Mouse (Mus musculus): ENCODE data around the gene Cox7b. TPM values are rescaled to one million over a fixed set of nuclear protein-coding genes. Genes with fewer than 3 reads are reported as not detected.

Gene Cox7b
- polyA plus RNA-seq, 1 experiment from 2014 or later: 285 TPM

DNA sequence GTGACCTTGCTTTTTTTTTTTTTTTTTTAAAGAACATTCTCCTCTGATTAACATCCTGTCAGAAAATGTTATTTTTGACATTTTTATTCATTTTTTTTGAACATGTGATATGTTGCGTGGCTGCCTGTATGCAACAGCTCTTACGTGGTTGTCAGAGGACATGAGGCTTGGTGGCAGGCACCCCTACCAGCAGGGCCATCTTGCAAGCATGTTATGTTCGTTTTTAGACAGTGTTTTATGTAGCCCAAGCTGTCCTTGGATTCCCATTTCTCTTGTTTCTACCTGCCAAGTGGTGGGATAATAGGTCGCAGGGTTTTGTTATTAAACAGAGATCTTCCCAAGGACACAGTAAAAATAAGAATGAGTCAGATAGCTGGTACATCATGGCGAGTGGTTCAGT, 14.7 kb downstream of the Cox7b start:
- WGBS: 90% methylated on average over 5 of the region's 5 CpGs

DNA sequence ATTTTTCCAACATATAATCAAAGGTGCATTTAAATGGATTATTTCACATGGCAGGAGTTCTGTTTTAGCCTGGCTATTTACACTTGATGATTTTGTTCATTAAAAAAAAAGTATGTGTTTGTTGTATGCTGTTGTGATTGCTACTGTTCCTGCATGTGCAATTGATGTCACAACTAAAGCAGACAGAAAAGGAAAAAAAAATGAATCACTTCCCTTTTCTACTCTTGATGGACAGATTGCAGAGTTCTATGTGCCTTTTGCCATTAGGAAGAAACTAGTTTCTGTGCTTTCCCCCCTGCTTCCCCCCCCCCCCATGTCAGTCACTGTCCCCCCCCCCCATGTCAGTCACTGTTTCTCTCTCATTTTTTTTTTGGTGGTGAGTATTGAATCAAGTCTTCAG, 15.6 kb downstream of the Cox7b start:
- DNase-seq (ENCODE audit: extremely low spot score, low spot score): no peak
- no peak overlapping the region for H3K4me3 ChIP-seq
- peaks cover 22% of the 10 kb centered on the region for H3K27me3 ChIP-seq (ENCODE audit: poor library complexity, severe bottlenecking)
- no peaks in the 10 kb centered on the region for H3K36me3 ChIP-seq (replicated peaks)
- peaks cover 4% of the 10 kb centered on the region; the same call in 1 of the 2 replicates for H3K4me1 ChIP-seq
- no peaks in the 10 kb centered on the region for H3K9me3 ChIP-seq
- H3K27ac ChIP-seq: no peak overlapping the region

More for the DNA sequence above, 14.7 kb downstream of the Cox7b start:
- Histone ChIP-seq H3K9me3 (no peaks in the 10 kb centered on the region), H3K27ac (no peak overlapping the region), H3K36me3 (replicated peaks) (no peaks in the 10 kb centered on the region), H3K4me3 (no peak overlapping the region), H3K4me1 (peaks cover 4% of the 10 kb centered on the region; the same call in 1 of the 2 replicates), H3K27me3 (ENCODE audit: poor library complexity, severe bottlenecking) (peaks cover 21% of the 10 kb centered on the region)
- no peak for DNase-seq (ENCODE audit: extremely low spot score, low spot score)

DNA sequence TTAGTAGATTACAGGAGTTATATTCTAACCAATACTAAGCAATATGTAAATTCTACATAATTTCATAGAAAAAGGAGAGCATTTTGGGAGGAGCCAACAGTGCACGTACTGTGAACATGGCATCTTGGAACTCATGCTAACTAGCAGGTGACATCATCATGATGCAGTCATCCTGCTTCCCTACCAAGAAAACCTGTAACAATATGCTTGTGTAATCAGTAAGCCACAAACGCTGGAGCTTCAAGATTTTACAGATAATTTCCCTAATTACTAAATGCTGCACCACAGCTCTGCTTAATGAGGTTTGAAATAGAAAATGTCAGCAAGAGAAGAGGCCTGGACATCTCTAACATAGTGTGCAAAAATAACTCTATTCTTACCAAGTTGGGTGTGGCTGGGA, 20.2 kb downstream of the Cox7b start:
- Histone ChIP-seq H3K27ac (no peak overlapping the region), H3K4me1 (no peaks in the 10 kb centered on the region; the same call in 1 of the 2 replicates), H3K36me3 (replicated peaks) (no peaks in the 10 kb centered on the region), H3K9me3 (no peaks in the 10 kb centered on the region), H3K27me3 (ENCODE audit: poor library complexity, severe bottlenecking) (peaks cover 51% of the 10 kb centered on the region), H3K4me3 (no peak overlapping the region)
- WGBS: 85% methylated on average over 2 of the region's 2 CpGs
- DNase-seq (ENCODE audit: extremely low spot score, low spot score): no peak

DNA sequence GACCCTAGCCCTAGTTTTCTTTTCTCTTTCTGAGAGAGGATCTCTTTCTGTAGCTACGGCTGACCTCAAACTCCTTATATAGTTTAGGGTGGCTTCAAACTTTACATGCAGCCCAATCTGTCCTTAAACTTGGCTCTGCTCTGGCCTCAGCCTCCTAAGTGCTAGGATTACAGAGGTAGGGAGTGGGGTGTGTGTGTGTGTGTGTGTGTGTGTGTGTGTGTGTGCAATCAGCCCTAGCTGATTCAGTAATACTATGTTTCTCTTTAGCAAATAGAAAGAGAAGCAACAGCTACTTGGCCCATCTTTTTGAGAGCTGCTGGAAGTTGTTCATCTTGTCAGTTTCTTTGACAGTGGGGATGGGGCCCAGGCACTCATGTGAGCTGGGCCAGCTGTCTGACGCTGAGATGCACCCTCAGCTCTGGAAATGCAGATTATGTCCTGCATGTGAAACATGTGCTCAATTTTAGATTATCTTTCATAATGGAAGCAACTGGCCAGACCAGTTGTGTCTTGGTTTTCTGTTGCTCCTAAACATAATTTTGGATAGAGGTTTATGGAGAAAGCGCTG, 21.8 kb downstream of the Cox7b start:
- H3K4me3 ChIP-seq: no peak overlapping the region
- no peaks in the 10 kb centered on the region for H3K36me3 ChIP-seq (replicated peaks)
- H3K27ac ChIP-seq: no peak overlapping the region
- peaks cover 61% of the 10 kb centered on the region for H3K27me3 ChIP-seq (ENCODE audit: poor library complexity, severe bottlenecking)
- H3K4me1 ChIP-seq: no peaks in the 10 kb centered on the region
- no peak for DNase-seq (ENCODE audit: extremely low spot score, low spot score)
- no peaks in the 10 kb centered on the region for H3K9me3 ChIP-seq
- WGBS: 94% methylated on average over 3 of the region's 3 CpGs

DNA sequence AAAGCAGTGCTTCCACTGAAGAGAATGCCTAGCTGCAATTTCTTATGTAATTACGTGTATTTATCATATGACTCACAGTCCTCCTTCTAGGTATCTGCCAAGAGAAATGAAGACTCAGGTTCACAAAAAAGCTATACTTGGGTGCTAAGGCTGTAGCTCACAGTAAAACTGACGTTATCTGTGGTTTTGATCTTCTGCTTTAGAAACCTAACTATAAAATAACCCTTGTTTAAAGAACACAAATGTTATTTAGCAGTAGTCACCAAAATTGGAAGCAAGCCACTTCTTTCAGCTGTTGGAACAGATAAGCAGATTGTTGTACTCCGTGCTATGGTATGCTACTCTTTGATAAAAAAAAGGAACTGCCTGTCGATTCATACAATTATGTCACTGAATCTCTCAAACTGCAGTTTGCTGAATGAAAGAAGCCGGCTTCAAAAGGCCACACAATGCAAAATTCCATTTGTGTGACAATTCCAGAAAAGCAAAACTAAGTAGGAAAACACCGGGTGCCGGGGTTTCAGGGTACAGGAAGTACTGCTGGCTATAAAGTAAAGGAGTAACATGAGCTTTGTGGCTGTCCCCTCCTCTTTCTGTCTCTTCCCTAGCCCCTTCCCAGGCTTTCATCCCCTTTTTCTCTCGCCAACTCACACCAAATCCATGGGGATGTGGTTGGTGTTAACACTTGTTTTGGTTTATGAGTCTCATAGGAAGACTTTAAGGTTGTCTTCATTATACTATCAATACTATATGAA, 28.5 kb downstream of the Cox7b start:
- H3K27me3 ChIP-seq (ENCODE audit: poor library complexity, severe bottlenecking): peaks cover 68% of the 10 kb centered on the region

DNA sequence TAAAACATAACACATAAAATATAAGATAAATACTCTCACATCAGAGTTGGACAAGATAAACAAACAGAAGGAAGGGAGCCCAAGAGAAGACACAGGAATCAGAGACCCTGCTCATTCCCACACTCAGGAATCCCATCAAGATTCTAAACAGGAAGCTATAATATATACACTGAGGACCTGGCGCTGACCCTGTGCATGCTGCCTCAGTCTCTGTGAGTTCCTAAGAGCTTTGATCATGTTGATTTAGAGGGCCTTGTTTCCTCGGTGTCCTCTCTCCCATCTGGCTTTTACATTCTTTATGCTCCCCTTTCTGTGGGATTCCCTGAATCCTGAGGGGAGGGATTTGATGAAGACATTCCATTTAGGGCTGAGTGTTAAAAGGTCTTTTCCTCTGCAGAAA, 30.0 kb downstream of the Cox7b start:
- Histone ChIP-seq H3K4me3 (no peak overlapping the region), H3K27me3 (ENCODE audit: poor library complexity, severe bottlenecking) (peaks cover 63% of the 10 kb centered on the region), H3K9me3 (no peaks in the 10 kb centered on the region), H3K4me1 (peaks cover 18% of the 10 kb centered on the region; the same call in 1 of the 2 replicates), H3K36me3 (replicated peaks) (no peaks in the 10 kb centered on the region), H3K27ac (no peak overlapping the region)
- DNase-seq (ENCODE audit: extremely low spot score, low spot score): no peak
- 50% methylated on average over 2 of the region's 2 CpGs for WGBS

More for the DNA sequence above, 28.5 kb downstream of the Cox7b start:
- no peak for DNase-seq (ENCODE audit: extremely low spot score, low spot score)
- Histone ChIP-seq H3K36me3 (replicated peaks) (no peaks in the 10 kb centered on the region), H3K9me3 (no peaks in the 10 kb centered on the region), H3K27ac (no peak overlapping the region), H3K4me1 (peaks cover 18% of the 10 kb centered on the region; the same call in 1 of the 2 replicates), H3K4me3 (no peak overlapping the region)
- 71% methylated on average over 8 of the region's 8 CpGs for WGBS

DNA sequence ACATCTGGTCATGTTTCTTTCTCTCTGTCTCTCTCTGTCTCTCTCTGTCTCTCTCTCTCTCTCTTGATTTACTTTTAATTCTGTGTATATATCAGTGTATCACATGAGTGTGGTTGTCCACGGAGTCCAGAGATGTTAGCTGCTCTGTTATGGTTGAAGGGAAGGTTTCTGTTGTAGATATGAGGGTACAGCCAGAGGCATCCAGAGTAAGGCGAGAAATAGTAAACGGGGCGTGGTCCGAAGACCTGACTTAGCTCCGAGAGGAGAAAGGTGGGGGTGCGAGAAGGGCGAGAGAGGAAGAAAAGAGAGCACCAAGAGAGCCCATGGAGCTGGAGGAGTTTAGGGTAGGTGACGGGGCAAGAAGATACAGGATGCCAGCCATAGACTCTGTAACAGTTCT, 30.4 kb downstream of the Cox7b start:
- WGBS: 75% methylated on average over 9 of the region's 9 CpGs
- no peak for DNase-seq (ENCODE audit: extremely low spot score, low spot score)
- Histone ChIP-seq H3K4me3 (no peak overlapping the region), H3K4me1 (peaks cover 18% of the 10 kb centered on the region; the same call in 1 of the 2 replicates), H3K27me3 (ENCODE audit: poor library complexity, severe bottlenecking) (peaks cover 64% of the 10 kb centered on the region), H3K27ac (no peak overlapping the region), H3K9me3 (no peaks in the 10 kb centered on the region), H3K36me3 (replicated peaks) (peaks cover 3% of the 10 kb centered on the region; the same call in 1 of the 2 replicates)

DNA sequence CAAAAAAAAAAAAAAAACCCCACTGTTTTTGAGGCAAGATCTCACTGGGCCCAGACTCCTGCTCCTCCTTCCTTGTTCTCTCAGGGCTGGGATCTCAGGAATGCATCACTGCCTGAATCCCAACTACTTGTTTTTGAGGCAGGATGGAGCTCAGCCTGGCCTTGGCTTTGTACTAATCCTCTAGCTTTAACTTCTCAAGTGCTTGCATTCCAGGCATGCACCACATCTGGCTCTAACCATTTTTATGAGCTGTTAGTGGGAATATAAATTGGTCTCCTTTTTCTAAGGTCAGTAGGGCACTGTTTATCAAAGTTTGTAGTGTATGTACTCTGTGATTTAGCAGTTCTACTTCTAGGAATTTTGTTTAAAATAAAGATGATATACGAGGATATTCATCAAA, 32.7 kb downstream of the Cox7b start:
- H3K36me3 ChIP-seq (replicated peaks): peaks cover 9% of the 10 kb centered on the region; the same call in 1 of the 2 replicates
- H3K4me3 ChIP-seq: no peak overlapping the region
- H3K4me1 ChIP-seq: peaks cover 18% of the 10 kb centered on the region; the same call in 1 of the 2 replicates
- H3K27ac ChIP-seq: no peak overlapping the region
- DNase-seq (ENCODE audit: extremely low spot score, low spot score): no peak
- no peaks in the 10 kb centered on the region for H3K9me3 ChIP-seq
- WGBS: 76% methylated on average over 1 of the region's 1 CpGs
- peaks cover 58% of the 10 kb centered on the region for H3K27me3 ChIP-seq (ENCODE audit: poor library complexity, severe bottlenecking)

Other genes with a start within 250 kb of the Cox7b start
- 181 and 182 TPM in 2 replicates for gene Atrx, start 86.3 kb upstream of the Cox7b start, polyA plus RNA-seq (2016; fragmentation: Nextera tagmentation; extraction: Ambion mirVana)
- 42.2 and 46.3 TPM in 2 replicates for gene Magt1, start 3.8 kb upstream of the Cox7b start, polyA plus RNA-seq (2016; fragmentation: Nextera tagmentation; extraction: Ambion mirVana)
- gene Atp7a, start 11.6 kb downstream of the Cox7b start, polyA plus RNA-seq (2016; fragmentation: Nextera tagmentation; extraction: Ambion mirVana): 17.9 and 19.2 TPM in 2 replicates
- gene Tlr13, start 127.5 kb downstream of the Cox7b start, polyA plus RNA-seq (2016; fragmentation: Nextera tagmentation; extraction: Ambion mirVana): 0.10 and 0.12 TPM in 2 replicates
- 622 and 624 TPM in 2 replicates for gene Pgk1, start 171.4 kb downstream of the Cox7b start, polyA plus RNA-seq (2016; fragmentation: Nextera tagmentation; extraction: Ambion mirVana)
- 8.1 and 8.8 TPM in 2 replicates for gene Taf9b, start 205.5 kb downstream of the Cox7b start, polyA plus RNA-seq (2016; fragmentation: Nextera tagmentation; extraction: Ambion mirVana)
- not detected in 2 replicates for gene Fnd3c2, start 239.7 kb downstream of the Cox7b start, polyA plus RNA-seq (2016; fragmentation: Nextera tagmentation; extraction: Ambion mirVana)